Mouse (Mus musculus) right cerebral cortex, postnatal 10 days (tissue): ENCODE data around the gene A430005L14Rik.
"Not testable (repeated sequence)": the region's sequence is repeated elsewhere in the genome, so short reads cannot be mapped to it uniquely, and the experiment has no call there.

Experiments
- DNase-seq, 2 experiments: peaks; one replicate each; pipeline ENCODE4 v3.0.0; 2021; ENCODE audit warnings: low spot score in 2 of 2

A430005L14Rik gene

GRCm38 (mm10) chr4:153956569-153957405, at the start of gene A430005L14Rik:
TSS of gene A430005L14Rik (plus strand) at chr4:153957237.
- peak; percentile 99 for DNase-seq

GRCm38 (mm10) chr4:153907573-153907972, 49.5 kb upstream of the A430005L14Rik start:
- no peak for DNase-seq

GRCm38 (mm10) chr4:153913635-153914034, 43.4 kb upstream of the A430005L14Rik start:
- no peak for DNase-seq

- peak; percentile 37 to 47 for DNase-seq
Measured at GRCm38 (mm10) chr4:153917773-153918500, 39.1 kb upstream of the A430005L14Rik start.

- DNase-seq = no peak
Measured at GRCm38 (mm10) chr4:153920517-153921233, 36.4 kb upstream of the A430005L14Rik start.

- not testable (repeated sequence) for DNase-seq
Measured at GRCm38 (mm10) chr4:153922090-153922489, 34.9 kb upstream of the A430005L14Rik start.

- DNase-seq = no peak
Measured at GRCm38 (mm10) chr4:153928772-153929299, 28.2 kb upstream of the A430005L14Rik start.

GRCm38 (mm10) chr4:153929425-153929824, 27.6 kb upstream of the A430005L14Rik start:
- DNase-seq = no peak

- DNase-seq = peak; percentile 41 to 69
Measured at GRCm38 (mm10) chr4:153929921-153930320, 27.1 kb upstream of the A430005L14Rik start.

GRCm38 (mm10) chr4:153943243-153943642, 13.8 kb upstream of the A430005L14Rik start:
- DNase-seq = peak in 1 of 2 experiments; percentile 66

- DNase-seq = no peak
Measured at GRCm38 (mm10) chr4:153944261-153944660, 12.8 kb upstream of the A430005L14Rik start.

- no peak for DNase-seq
Measured at GRCm38 (mm10) chr4:153945741-153946140, 11.3 kb upstream of the A430005L14Rik start.

GRCm38 (mm10) chr4:153950372-153950771, 6.7 kb upstream of the A430005L14Rik start:
- no peak for DNase-seq

GRCm38 (mm10) chr4:153951150-153951549, 5.9 kb upstream of the A430005L14Rik start:
- DNase-seq = no peak

- DNase-seq = no peak
Measured at GRCm38 (mm10) chr4:153951692-153952091, 5.3 kb upstream of the A430005L14Rik start.

GRCm38 (mm10) chr4:153955651-153956050, 1.4 kb upstream of the A430005L14Rik start:
- DNase-seq = peak in 1 of 2 experiments; percentile 54

- DNase-seq = peak; percentile 46 to 58
Measured at GRCm38 (mm10) chr4:153957444-153958250, 610 bp downstream of the A430005L14Rik start.

- no peak for DNase-seq
Measured at GRCm38 (mm10) chr4:153962631-153963030, 5.6 kb downstream of the A430005L14Rik start.

- no peak for DNase-seq
Measured at GRCm38 (mm10) chr4:153966651-153967050, 9.6 kb downstream of the A430005L14Rik start.

- no peak for DNase-seq
Measured at GRCm38 (mm10) chr4:153967556-153967955, 10.5 kb downstream of the A430005L14Rik start.

- DNase-seq = no peak
Measured at GRCm38 (mm10) chr4:153968063-153968462, 11.0 kb downstream of the A430005L14Rik start.
